ENCODE assay signal across 27 mouse cellular contexts in the genomic region with DNA sequence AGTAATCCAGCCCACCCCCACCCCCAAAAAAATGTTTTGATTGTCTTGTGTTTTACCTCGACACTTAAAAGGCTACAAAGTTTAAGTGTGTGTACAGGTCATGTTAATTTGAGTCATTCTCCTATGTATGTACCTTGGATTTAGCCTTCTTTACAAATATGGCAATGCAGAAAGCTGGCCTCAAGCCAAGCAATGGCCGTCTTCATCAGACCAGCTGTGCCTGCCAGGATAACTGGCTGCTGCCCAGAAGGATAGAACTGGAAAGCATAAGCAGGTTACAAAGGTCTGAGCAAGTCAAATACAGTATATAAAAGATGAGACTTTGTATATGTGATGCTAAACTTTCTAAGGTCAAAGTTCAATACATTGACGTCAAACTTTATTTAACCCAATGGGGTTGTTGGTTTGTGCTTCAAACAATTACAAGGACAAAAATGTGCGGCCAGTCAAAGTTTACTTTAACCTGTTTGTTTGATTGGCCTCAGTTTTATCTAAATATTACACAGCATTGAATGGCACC. TPM values are rescaled to one million over a fixed set of nuclear protein-coding genes. Genes with fewer than 3 reads are reported as not detected.
DNase-seq lines count a peak whose midpoint lies in the region; ATAC-seq and TF ChIP-seq lines count a peak whose summit lies in the region.
"Had no signal": no experiment of that assay in that cellular context is flagged by ENCODE, and none has a peak within 500 bp of the region (broad histone marks: within the 10 kb centered on the region; RNA-seq: fewer than 3 reads in every experiment).

No protein-coding gene starts in this region.

- peaks cover 2% of the 10 kb centered on the region; the same call in 1 of the 2 replicates for H3K9me3 ChIP-seq in forebrain, embryonic 14.5 days (replicated peaks; ENCODE audit: control insufficient read depth, low read length)
- 0 out of 2 replicates have a peak, but pooled peaks cover 9% of the 10 kb centered on the region for H3K9me3 ChIP-seq in forebrain, embryonic 13.5 days (replicated peaks)
- H3K9me3 ChIP-seq in lung, postnatal 0 days (ENCODE audit: low read length) = no peaks in the 10 kb centered on the region
- H3K9me3 ChIP-seq: hindbrain, embryonic 10.5 days; hindbrain, embryonic 15.5 days; intestine, embryonic 15.5 days; liver, embryonic 15.5 days had no signal

- DNase-seq in forebrain, embryonic 14.5 days (ENCODE audit: low spot score) = peak; percentile 30
- peak; percentile 48 for DNase-seq in left cerebral cortex, postnatal 4 days
- no peak for DNase-seq in left cerebral cortex, adult 2 months (ENCODE audit: extremely low spot score in 1 of 2, low spot score in 2 of 2)
- DNase-seq in lung, postnatal 4 days = peak; percentile 29 to 48
- DNase-seq in lung, postnatal 0 days (ENCODE audit: low spot score) = no peak
- peak; percentile 47 for DNase-seq in large intestine, adult 2 months (ENCODE audit: low read depth, low spot score)
- DNase-seq: adrenal gland, postnatal 14 days; cerebellum, adult 18-20 months; gastrocnemius, adult 2 months; heart, postnatal 14 days; kidney, adult 9 months; kidney, postnatal 25 days; lung, postnatal 14 days; right cerebral cortex, postnatal 4 days; thymus, adult 2 months; thymus, postnatal 36 days had no signal

- no peaks in the 10 kb centered on the region for H3K4me1 ChIP-seq in forebrain, embryonic 14.5 days (ENCODE audit: control insufficient read depth, insufficient read depth, low read length)
- peaks cover 7% of the 10 kb centered on the region for H3K4me1 ChIP-seq in forebrain, embryonic 13.5 days
- H3K4me1 ChIP-seq in lung, postnatal 0 days (ENCODE audit: insufficient read depth, low read depth, low read length) = peaks cover 9% of the 10 kb centered on the region; the same call in 1 of the 2 replicates
- H3K4me1 ChIP-seq: liver, embryonic 15.5 days had no signal

- no peak overlapping the region for H3K27ac ChIP-seq in forebrain, embryonic 14.5 days (ENCODE audit: low read depth, low read length)
- H3K27ac ChIP-seq in forebrain, embryonic 13.5 days = no peak overlapping the region
- no peak overlapping the region for H3K27ac ChIP-seq in left cerebral cortex, adult 2 months
- H3K27ac ChIP-seq in lung, postnatal 0 days (ENCODE audit: low read length) = no peak overlapping the region
- H3K27ac ChIP-seq: hindbrain, embryonic 10.5 days; hindbrain, embryonic 15.5 days; intestine, embryonic 15.5 days; layer of hippocampus, adult 2 months; liver, embryonic 15.5 days; neural tube, embryonic 13.5 days; stomach, postnatal 0 days had no signal

- TF ChIP-seq CTCF in left cerebral cortex, adult 2 months (IDR thresholded peaks at IDR 0.05) = no peak
- no peak for TF ChIP-seq CTCF in lung, postnatal 0 days (IDR thresholded peaks at IDR 0.05)

- H3K4me2 ChIP-seq in forebrain, embryonic 14.5 days (ENCODE audit: low read length) = no peak overlapping the region
- no peak overlapping the region for H3K4me2 ChIP-seq in forebrain, embryonic 13.5 days
- H3K4me2 ChIP-seq in lung, postnatal 0 days (replicated peaks; ENCODE audit: low read depth, low read length) = no peak overlapping the region
- H3K4me2 ChIP-seq: hindbrain, embryonic 15.5 days; intestine, embryonic 15.5 days; liver, embryonic 15.5 days; midbrain, embryonic 11.5 days; neural tube, embryonic 13.5 days had no signal

- TF ChIP-seq EP300 in lung, postnatal 0 days (IDR thresholded peaks at IDR 0.05) = no peak

- H3K4me3 ChIP-seq in forebrain, embryonic 14.5 days (ENCODE audit: low read depth, low read length) = no peak overlapping the region
- no peak overlapping the region for H3K4me3 ChIP-seq in forebrain, embryonic 13.5 days
- no peak overlapping the region for H3K4me3 ChIP-seq in left cerebral cortex, adult 2 months
- H3K4me3 ChIP-seq in lung, postnatal 0 days (ENCODE audit: low read depth, low read length) = no peak overlapping the region
- H3K4me3 ChIP-seq: gastrocnemius, adult 2 months; hindbrain, embryonic 10.5 days; hindbrain, embryonic 15.5 days; intestine, embryonic 15.5 days; layer of hippocampus, adult 2 months; liver, embryonic 15.5 days; neural tube, embryonic 13.5 days had no signal

- 83% methylated on average over 4 of the region's 4 CpGs for WGBS in forebrain, embryonic 14.5 days
- WGBS in forebrain, embryonic 13.5 days = 87% methylated on average over 4 of the region's 4 CpGs
- 50% methylated on average over 4 of the region's 4 CpGs for whole genome bisulfite sequencing in lung, postnatal 0 days
- WGBS in large intestine, adult 2 months = 17% methylated on average over 4 of the region's 4 CpGs

- H3K36me3 ChIP-seq in forebrain, embryonic 14.5 days (ENCODE audit: control insufficient read depth, insufficient read depth, low read length) = no peaks in the 10 kb centered on the region
- H3K36me3 ChIP-seq in forebrain, embryonic 13.5 days (ENCODE audit: poor library complexity, severe bottlenecking) = no peaks in the 10 kb centered on the region
- no peaks in the 10 kb centered on the region for H3K36me3 ChIP-seq in lung, postnatal 0 days (ENCODE audit: insufficient read depth, low read length)
- H3K36me3 ChIP-seq: hindbrain, embryonic 10.5 days; hindbrain, embryonic 15.5 days; intestine, embryonic 15.5 days; liver, embryonic 15.5 days; neural tube, embryonic 13.5 days had no signal

- ATAC-seq in forebrain, embryonic 14.5 days = no peak
- no peak for ATAC-seq in forebrain, embryonic 13.5 days
- ATAC-seq in lung, postnatal 0 days = no peak
- ATAC-seq: CD4-positive, CD25-positive, alpha-beta regulatory T cell, adult 4 months; forebrain, embryonic 16.5 days; intestine, embryonic 15.5 days had no signal

- no peaks in the 10 kb centered on the region for H3K27me3 ChIP-seq in forebrain, embryonic 14.5 days (replicated peaks; ENCODE audit: control insufficient read depth, insufficient read depth, low read length)
- H3K27me3 ChIP-seq in forebrain, embryonic 13.5 days = no peaks in the 10 kb centered on the region
- H3K27me3 ChIP-seq in lung, postnatal 0 days (replicated peaks; ENCODE audit: insufficient read depth, low read length) = no peaks in the 10 kb centered on the region
- H3K27me3 ChIP-seq: hindbrain, embryonic 15.5 days; intestine, embryonic 15.5 days; neural tube, embryonic 13.5 days had no signal

- no peak overlapping the region for H3K9ac ChIP-seq in forebrain, embryonic 14.5 days (ENCODE audit: low read length)
- H3K9ac ChIP-seq in forebrain, embryonic 13.5 days = no peak overlapping the region
- no peak overlapping the region for H3K9ac ChIP-seq in lung, postnatal 0 days (replicated peaks; ENCODE audit: low read depth)
- H3K9ac ChIP-seq: hindbrain, embryonic 15.5 days; intestine, embryonic 15.5 days; liver, embryonic 15.5 days; neural tube, embryonic 13.5 days had no signal

- intact Hi-C loops in left cerebral cortex, postnatal 4 days (cut with DNase I) = no loop called here
- intact Hi-C loops in left cerebral cortex, adult 2 months (cut with DNase I) = no loop called here

RNA-seq across cellular contexts. Expression of a gene that starts 32.7 kb away (rescaled TPM):
- polyA plus RNA-seq in forebrain, embryonic 14.5 days (2014; fragmentation: Nextera tagmentation; extraction: Ambion mirVana) = 54.3 and 72.2 TPM in 2 replicates
- polyA plus RNA-seq in forebrain, embryonic 13.5 days (2015; fragmentation: Nextera tagmentation; extraction: Ambion mirVana) = 41.8 and 45.3 TPM in 2 replicates
- total RNA-seq in left cerebral cortex, postnatal 4 days (2021) = 10 to 100 TPM; 99.3 to 99.6 TPM
- total RNA-seq in left cerebral cortex, adult 2 months (2021) = 100 to 1,000 TPM; 113 TPM
- 41.0 and 47.7 TPM in 2 replicates for polyA plus RNA-seq in lung, postnatal 0 days (2015; fragmentation: Nextera tagmentation; extraction: Ambion mirVana)
- polyA plus RNA-seq in large intestine, adult 2 months (2012; rRNA removed) = 10.6 and 12.7 TPM in 2 replicates

RNA-seq across cellular contexts. Expression of a gene that starts 40.9 kb away (rescaled TPM):
- polyA plus RNA-seq in forebrain, embryonic 14.5 days (2014; fragmentation: Nextera tagmentation; extraction: Ambion mirVana) = 5.6 and 7.7 TPM in 2 replicates
- 6.9 and 8.2 TPM in 2 replicates for polyA plus RNA-seq in forebrain, embryonic 13.5 days (2015; fragmentation: Nextera tagmentation; extraction: Ambion mirVana)
- 1 to 10 TPM; 5.8 to 6.1 TPM for total RNA-seq in left cerebral cortex, postnatal 4 days (2021)
- total RNA-seq in left cerebral cortex, adult 2 months (2021) = 1 to 10 TPM; 4.1 TPM
- polyA plus RNA-seq in lung, postnatal 0 days (2015; fragmentation: Nextera tagmentation; extraction: Ambion mirVana) = 71.8 and 72.1 TPM in 2 replicates
- polyA plus RNA-seq in large intestine, adult 2 months (2012; rRNA removed) = 7.8 and 9.0 TPM in 2 replicates

Comparison
In these comparisons a context has a peak if more than half of its experiments do, and no peak if none do; other contexts are left out.
1. DNase-seq: peak in forebrain, embryonic 14.5 days (single experiment), left cerebral cortex, postnatal 4 days (single experiment), lung, postnatal 4 days (2 of 2) and large intestine, adult 2 months (single experiment); none in left cerebral cortex, adult 2 months (0 of 2) and lung, postnatal 0 days (single experiment).